Mouse (Mus musculus) heart, postnatal 0 days (tissue): ENCODE data around the gene Cnnm2. TPM values are rescaled to one million over a fixed set of nuclear protein-coding genes. Genes with fewer than 3 reads are reported as not detected.

Experiments used
- ATAC-seq: fragments of 200-750 bp; cut with Nextera tagmentation; 2 replicates; pipeline ENCODE4 v1.8.0; 2017; ENCODE audit warnings: low read depth, moderate number of reproducible peaks, moderate library complexity; ENCODE audit not compliant: insufficient read depth
- DNase-seq: peaks from one replicate; pipeline ENCODE4 v3.0.0-alpha.2; 2016; ENCODE audit warnings: low spot score
- H3K27ac ChIP-seq: fragments of 300-500 bp; sonication (generic); 2 replicates; pipeline ENCODE4 v1.5.1; 2014; ENCODE audit warnings: low read depth, mild to moderate bottlenecking
- H3K27me3 ChIP-seq: fragments of 300-500 bp; sonication (generic); 2 replicates; pipeline ENCODE4 v1.6.1; 2014; ENCODE audit warnings: low read length, mixed read lengths; ENCODE audit not compliant: control insufficient read depth, insufficient read depth
- H3K36me3 ChIP-seq: fragments of 300-500 bp; sonication (generic); replicated peaks from 2 replicates; pipeline ENCODE4 v1.6.1; 2014; ENCODE audit warnings: low read length, mixed read lengths; ENCODE audit not compliant: control insufficient read depth, insufficient read depth
- H3K4me1 ChIP-seq: fragments of 300-500 bp; sonication (generic); 2 replicates; pipeline ENCODE4 v1.6.1; 2014; ENCODE audit warnings: antibody characterized with exemption; ENCODE audit not compliant: control insufficient read depth, insufficient read depth
- H3K4me2 ChIP-seq: fragments of 300-500 bp; sonication (generic); 2 replicates; pipeline ENCODE4 v1.6.1; 2014; ENCODE audit warnings: low read depth, mild to moderate bottlenecking, low read length, moderate library complexity
- H3K4me3 ChIP-seq: fragments of 300-500 bp; sonication (generic); 2 replicates; pipeline ENCODE4 v1.5.1; 2014; ENCODE audit warnings: low read depth, low read length
- H3K9ac ChIP-seq: fragments of 300-500 bp; sonication (generic); replicated peaks from 2 replicates; pipeline ENCODE4 v1.6.1; 2014; ENCODE audit warnings: low read depth, low read length, mixed read lengths
- H3K9me3 ChIP-seq: fragments of 300-500 bp; sonication (generic); replicated peaks from 2 replicates; pipeline ENCODE4 v1.6.1; 2016; ENCODE audit warnings: low read length; ENCODE audit not compliant: control insufficient read depth
- CTCF ChIP-seq: IDR thresholded peaks from 2 replicates; pipeline ENCODE4 v1.5.1; 2016; ENCODE audit warnings: antibody characterized with exemption, control low read depth, low read depth
- EP300 ChIP-seq: IDR thresholded peaks from 2 replicates; pipeline ENCODE4 v1.6.1; 2016; ENCODE audit warnings: antibody characterized with exemption, low read depth
- WGBS: fragments of 180-500 bp; shearing (Covaris S2); extraction: QIAGEN DNeasy Blood & Tissue Kit; methylation state at CpG from one replicate; pipeline ENCODE4 v1.1.7; 2014; 5-methylcytosine and 5-hydroxymethylcytosine counted together
- polyA plus RNA-seq: library from polyadenylated mRNA; unstranded; fragments of >200 nt; fragmentation: Nextera tagmentation; extraction: Ambion mirVana; gene quantifications from 2 replicates; pipeline ENCODE4 v1.2.1, GENCODE M21; 2015
- total RNA-seq: library from RNA; depleted of rRNA; stranded (reverse); fragments of >200 nt; gene quantifications from 2 replicates; pipeline ENCODE4 v1.2.3, GENCODE M21; 2014; ENCODE audit warnings: low replicate concordance

Gene Cnnm2
- total and polyA plus RNA-seq, 2 experiments from 2014 or later: 1.8 to 15.0 TPM

- WGBS: 83% methylated on average over 5 of the region's 5 CpGs
- ATAC-seq: no peak
Measured at GRCm38 (mm10) chr19:46908207-46908606, 146.8 kb downstream of the Cnnm2 start.

GRCm38 (mm10) chr19:46908977-46909376 lies 147.6 kb downstream of the Cnnm2 start:
- Histone ChIP-seq H3K27ac (peak overlapping the region; percentile 19; the same call in 1 of the 2 replicates), H3K36me3 (peaks cover 4% of the 10 kb centered on the region), H3K4me3 (no peak overlapping the region), H3K4me1 (0 out of 2 replicates have a peak, but pooled peaks cover 7% of the 10 kb centered on the region), H3K4me2 (no peak overlapping the region), H3K27me3 (no peaks in the 10 kb centered on the region), H3K9me3 (no peaks in the 10 kb centered on the region), H3K9ac (no peak overlapping the region)
- no peak for ATAC-seq
- no peak for TF ChIP-seq EP300
- no peak for TF ChIP-seq CTCF
- 77% methylated on average over 4 of the region's 4 CpGs for WGBS
- no peak for DNase-seq

More at GRCm38 (mm10) chr19:46908207-46908606, 146.8 kb downstream of the Cnnm2 start:
- no peak overlapping the region for H3K27ac ChIP-seq
- 0 out of 2 replicates have a peak, but pooled peaks cover 7% of the 10 kb centered on the region for H3K4me1 ChIP-seq
- H3K27me3 ChIP-seq: no peaks in the 10 kb centered on the region
- H3K9ac ChIP-seq: no peak overlapping the region
- H3K9me3 ChIP-seq: no peaks in the 10 kb centered on the region
- H3K36me3 ChIP-seq: peaks cover 8% of the 10 kb centered on the region
- no peak overlapping the region for H3K4me3 ChIP-seq
- DNase-seq: no peak
- TF ChIP-seq EP300 (no peak), CTCF (no peak)
- H3K4me2 ChIP-seq: no peak overlapping the region

- Histone ChIP-seq H3K36me3 (no peaks in the 10 kb centered on the region), H3K9ac (no peak overlapping the region), H3K4me1 (peaks cover 10% of the 10 kb centered on the region; the same call in 1 of the 2 replicates), H3K4me2 (no peak overlapping the region), H3K9me3 (no peaks in the 10 kb centered on the region), H3K4me3 (no peak overlapping the region), H3K27ac (no peak overlapping the region), H3K27me3 (no peaks in the 10 kb centered on the region)
- WGBS: 70% methylated on average over 3 of the region's 3 CpGs
- TF ChIP-seq EP300 (no peak), CTCF (no peak)
- ATAC-seq: no peak
- DNase-seq: no peak
Measured at GRCm38 (mm10) chr19:46911492-46911891, 150.1 kb downstream of the Cnnm2 start.

- no peak for TF ChIP-seq CTCF
- TF ChIP-seq EP300: no peak
- Histone ChIP-seq H3K4me3 (no peak overlapping the region), H3K36me3 (no peaks in the 10 kb centered on the region), H3K9me3 (no peaks in the 10 kb centered on the region), H3K4me1 (peaks cover 10% of the 10 kb centered on the region; the same call in 1 of the 2 replicates), H3K27me3 (no peaks in the 10 kb centered on the region), H3K27ac (no peak overlapping the region), H3K9ac (no peak overlapping the region), H3K4me2 (no peak overlapping the region)
- ATAC-seq (no peak), DNase-seq (no peak)
- 90% methylated on average over 11 of the region's 11 CpGs for WGBS
Measured at GRCm38 (mm10) chr19:46913626-46914025, 152.2 kb downstream of the Cnnm2 start.

- no peaks in the 10 kb centered on the region for H3K9me3 ChIP-seq
- DNase-seq: no peak
- no peaks in the 10 kb centered on the region for H3K36me3 ChIP-seq
- H3K27me3 ChIP-seq: no peaks in the 10 kb centered on the region
- WGBS: 55% methylated on average over 9 of the region's 9 CpGs
- H3K27ac ChIP-seq: peak overlapping the region; percentile 34
- no peak overlapping the region for H3K9ac ChIP-seq
- peaks cover 3% of the 10 kb centered on the region; the same call in 1 of the 2 replicates for H3K4me1 ChIP-seq
- TF ChIP-seq CTCF (no peak), EP300 (no peak)
- no peak for ATAC-seq
- H3K4me3 ChIP-seq: no peak overlapping the region
- no peak overlapping the region for H3K4me2 ChIP-seq
Measured at GRCm38 (mm10) chr19:46915406-46916080, 154.1 kb downstream of the Cnnm2 start.
